Mouse (Mus musculus): ENCODE data around the gene Rnf41. TPM values are rescaled to one million over a fixed set of nuclear protein-coding genes. Genes with fewer than 3 reads are reported as not detected.
A peak's percentile ranks its signal among the peaks of the same experiment; 100 is the strongest.

Gene Rnf41
- polyA plus RNA-seq (2014; fragmentation: Nextera tagmentation; extraction: Ambion mirVana): 44.2 and 44.7 TPM in 2 replicates

- Histone ChIP-seq H3K4me1 (replicated peaks; ENCODE audit: control insufficient read depth, insufficient read depth, low read length) (peaks cover 14% of the 10 kb centered on the region), H3K36me3 (ENCODE audit: control insufficient read depth, insufficient read depth, low read length) (peaks cover 4% of the 10 kb centered on the region; the same call in 1 of the 2 replicates), H3K27me3 (ENCODE audit: control insufficient read depth, insufficient read depth, low read length) (no peaks in the 10 kb centered on the region), H3K4me3 (ENCODE audit: low read depth, low read length) (peak within 1 kb of the TSS; percentile 68), H3K27ac (ENCODE audit: low read depth, low read length) (peak within 1 kb of the TSS; percentile 76), H3K9me3 (ENCODE audit: control insufficient read depth, low read length) (no peaks in the 10 kb centered on the region), H3K9ac (ENCODE audit: low read depth, low read length) (peak within 1 kb of the TSS; percentile 68), H3K4me2 (replicated peaks; ENCODE audit: low read depth, low read length) (peak within 1 kb of the TSS; percentile 89)
- peak; percentile 92 for ATAC-seq (ENCODE audit: low FRiP score)
- WGBS: under 1% methylated on average over 49 of the region's 50 CpGs
- peak; percentile 100 for DNase-seq (ENCODE audit: low spot score)
These were observed at the start of gene Rnf41, which contains the start of gene Nabp2 for GRCm38 (mm10) chr10:128411211-128412054. Gene Rnf41 (plus strand): TSS chr10:128411657. Gene Nabp2 (minus strand): TSS chr10:128411492.

GRCm38 (mm10) chr10:128361836-128362235 is 49.6 kb upstream of the Rnf41 start:
- Histone ChIP-seq H3K9ac (ENCODE audit: low read depth, low read length) (no peak overlapping the region), H3K9me3 (ENCODE audit: control insufficient read depth, low read length) (no peaks in the 10 kb centered on the region), H3K27ac (ENCODE audit: low read depth, low read length) (no peak overlapping the region), H3K4me3 (ENCODE audit: low read depth, low read length) (no peak overlapping the region), H3K27me3 (ENCODE audit: control insufficient read depth, insufficient read depth, low read length) (no peaks in the 10 kb centered on the region), H3K36me3 (ENCODE audit: control insufficient read depth, insufficient read depth, low read length) (peaks cover 13% of the 10 kb centered on the region), H3K4me2 (replicated peaks; ENCODE audit: low read depth, low read length) (no peak overlapping the region), H3K4me1 (replicated peaks; ENCODE audit: control insufficient read depth, insufficient read depth, low read length) (no peaks in the 10 kb centered on the region)
- no peak for DNase-seq (ENCODE audit: low spot score)
- WGBS: 92% methylated on average over 6 of the region's 6 CpGs
- no peak for ATAC-seq (ENCODE audit: low FRiP score)

GRCm38 (mm10) chr10:128362568-128362967 is 48.9 kb upstream of the Rnf41 start:
- H3K4me2 ChIP-seq (replicated peaks; ENCODE audit: low read depth, low read length): no peak overlapping the region
- H3K27me3 ChIP-seq (ENCODE audit: control insufficient read depth, insufficient read depth, low read length): no peaks in the 10 kb centered on the region
- no peak overlapping the region for H3K9ac ChIP-seq (ENCODE audit: low read depth, low read length)
- no peaks in the 10 kb centered on the region for H3K9me3 ChIP-seq (ENCODE audit: control insufficient read depth, low read length)
- H3K27ac ChIP-seq (ENCODE audit: low read depth, low read length): no peak overlapping the region
- ATAC-seq (ENCODE audit: low FRiP score) (no peak), DNase-seq (ENCODE audit: low spot score) (peak; percentile 71)
- H3K4me3 ChIP-seq (ENCODE audit: low read depth, low read length): no peak overlapping the region
- peaks cover 13% of the 10 kb centered on the region for H3K36me3 ChIP-seq (ENCODE audit: control insufficient read depth, insufficient read depth, low read length)
- peaks cover 3% of the 10 kb centered on the region; the same call in 1 of the 2 replicates for H3K4me1 ChIP-seq (replicated peaks; ENCODE audit: control insufficient read depth, insufficient read depth, low read length)
- WGBS: 58% methylated on average over 3 of the region's 3 CpGs

- 18% methylated on average over 19 of the region's 19 CpGs for WGBS
- Histone ChIP-seq H3K4me2 (replicated peaks; ENCODE audit: low read depth, low read length) (peak overlapping the region; percentile 79), H3K4me1 (replicated peaks; ENCODE audit: control insufficient read depth, insufficient read depth, low read length) (peaks cover 12% of the 10 kb centered on the region), H3K9ac (ENCODE audit: low read depth, low read length) (peak overlapping the region; percentile 52), H3K27me3 (ENCODE audit: control insufficient read depth, insufficient read depth, low read length) (no peaks in the 10 kb centered on the region), H3K27ac (ENCODE audit: low read depth, low read length) (peak overlapping the region; percentile 92), H3K36me3 (ENCODE audit: control insufficient read depth, insufficient read depth, low read length) (no peaks in the 10 kb centered on the region; the same call in 1 of the 2 replicates), H3K9me3 (ENCODE audit: control insufficient read depth, low read length) (no peaks in the 10 kb centered on the region), H3K4me3 (ENCODE audit: low read depth, low read length) (peak overlapping the region; percentile 50)
- ATAC-seq (ENCODE audit: low FRiP score) (no peak), DNase-seq (ENCODE audit: low spot score) (no peak)
These were observed 43.5 kb upstream of the Rnf41 start for GRCm38 (mm10) chr10:128367899-128368401.

GRCm38 (mm10) chr10:128368402-128369217 is 42.8 kb upstream of the Rnf41 start, which contains the start of gene Coq10a:
Gene Coq10a (minus strand): TSS chr10:128368997.
- Histone ChIP-seq H3K9me3 (ENCODE audit: control insufficient read depth, low read length) (no peaks in the 10 kb centered on the region), H3K4me3 (ENCODE audit: low read depth, low read length) (peak within 1 kb of the TSS; percentile 50), H3K4me1 (replicated peaks; ENCODE audit: control insufficient read depth, insufficient read depth, low read length) (peaks cover 12% of the 10 kb centered on the region), H3K9ac (ENCODE audit: low read depth, low read length) (peak within 1 kb of the TSS; percentile 52), H3K27me3 (ENCODE audit: control insufficient read depth, insufficient read depth, low read length) (no peaks in the 10 kb centered on the region), H3K27ac (ENCODE audit: low read depth, low read length) (peak within 1 kb of the TSS; percentile 92), H3K4me2 (replicated peaks; ENCODE audit: low read depth, low read length) (peak within 1 kb of the TSS; percentile 79), H3K36me3 (ENCODE audit: control insufficient read depth, insufficient read depth, low read length) (no peaks in the 10 kb centered on the region; the same call in 1 of the 2 replicates)
- DNase-seq (ENCODE audit: low spot score): peak; percentile 91
- WGBS: under 1% methylated on average over 83 of the region's 87 CpGs
- peak; percentile 97 for ATAC-seq (ENCODE audit: low FRiP score)

- DNase-seq (ENCODE audit: low spot score): no peak
These were observed 42.3 kb upstream of the Rnf41 start for GRCm38 (mm10) chr10:128369218-128369543.

GRCm38 (mm10) chr10:128369599-128369998 is 41.9 kb upstream of the Rnf41 start:
- no peak for ATAC-seq (ENCODE audit: low FRiP score)
- Histone ChIP-seq H3K27ac (ENCODE audit: low read depth, low read length) (peak overlapping the region; percentile 92), H3K4me3 (ENCODE audit: low read depth, low read length) (no peak overlapping the region; the same call in 1 of the 2 replicates), H3K36me3 (ENCODE audit: control insufficient read depth, insufficient read depth, low read length) (no peaks in the 10 kb centered on the region), H3K27me3 (ENCODE audit: control insufficient read depth, insufficient read depth, low read length) (no peaks in the 10 kb centered on the region), H3K9ac (ENCODE audit: low read depth, low read length) (peak overlapping the region; percentile 52), H3K4me1 (replicated peaks; ENCODE audit: control insufficient read depth, insufficient read depth, low read length) (peaks cover 12% of the 10 kb centered on the region), H3K4me2 (replicated peaks; ENCODE audit: low read depth, low read length) (peak overlapping the region; percentile 79), H3K9me3 (ENCODE audit: control insufficient read depth, low read length) (no peaks in the 10 kb centered on the region)
- 87% methylated on average over 6 of the region's 6 CpGs for WGBS
- DNase-seq (ENCODE audit: low spot score): no peak

More at GRCm38 (mm10) chr10:128369218-128369543, 42.3 kb upstream of the Rnf41 start:
- Histone ChIP-seq H3K9ac (ENCODE audit: low read depth, low read length) (peak overlapping the region; percentile 52), H3K27me3 (ENCODE audit: control insufficient read depth, insufficient read depth, low read length) (no peaks in the 10 kb centered on the region), H3K36me3 (ENCODE audit: control insufficient read depth, insufficient read depth, low read length) (no peaks in the 10 kb centered on the region), H3K27ac (ENCODE audit: low read depth, low read length) (peak overlapping the region; percentile 92), H3K4me3 (ENCODE audit: low read depth, low read length) (peak overlapping the region; percentile 50), H3K9me3 (ENCODE audit: control insufficient read depth, low read length) (no peaks in the 10 kb centered on the region), H3K4me1 (replicated peaks; ENCODE audit: control insufficient read depth, insufficient read depth, low read length) (peaks cover 12% of the 10 kb centered on the region), H3K4me2 (replicated peaks; ENCODE audit: low read depth, low read length) (peak overlapping the region; percentile 79)
- WGBS: 8% methylated on average over 9 of the region's 9 CpGs
- no peak for ATAC-seq (ENCODE audit: low FRiP score)

GRCm38 (mm10) chr10:128370021-128370420 is 41.4 kb upstream of the Rnf41 start:
- Histone ChIP-seq H3K27me3 (ENCODE audit: control insufficient read depth, insufficient read depth, low read length) (no peaks in the 10 kb centered on the region), H3K4me2 (replicated peaks; ENCODE audit: low read depth, low read length) (no peak overlapping the region), H3K4me1 (replicated peaks; ENCODE audit: control insufficient read depth, insufficient read depth, low read length) (peaks cover 12% of the 10 kb centered on the region), H3K9me3 (ENCODE audit: control insufficient read depth, low read length) (no peaks in the 10 kb centered on the region), H3K4me3 (ENCODE audit: low read depth, low read length) (no peak overlapping the region), H3K36me3 (ENCODE audit: control insufficient read depth, insufficient read depth, low read length) (no peaks in the 10 kb centered on the region), H3K9ac (ENCODE audit: low read depth, low read length) (no peak overlapping the region; the same call in 1 of the 2 replicates), H3K27ac (ENCODE audit: low read depth, low read length) (no peak overlapping the region)
- no peak for ATAC-seq (ENCODE audit: low FRiP score)
- DNase-seq (ENCODE audit: low spot score): no peak
- 64% methylated on average over 5 of the region's 6 CpGs for WGBS

Data from hindbrain, embryonic 11.5 days (tissue).